Mouse (Mus musculus) retina, adult 2 months (tissue): Measurements from ENCODE around the gene Farp1.

Experiments
- DNase-seq: peaks from one replicate; pipeline ENCODE4 v3.0.0-alpha.2; 2012; ENCODE audit warnings: low read depth, low spot score

Farp1 gene

DNA sequence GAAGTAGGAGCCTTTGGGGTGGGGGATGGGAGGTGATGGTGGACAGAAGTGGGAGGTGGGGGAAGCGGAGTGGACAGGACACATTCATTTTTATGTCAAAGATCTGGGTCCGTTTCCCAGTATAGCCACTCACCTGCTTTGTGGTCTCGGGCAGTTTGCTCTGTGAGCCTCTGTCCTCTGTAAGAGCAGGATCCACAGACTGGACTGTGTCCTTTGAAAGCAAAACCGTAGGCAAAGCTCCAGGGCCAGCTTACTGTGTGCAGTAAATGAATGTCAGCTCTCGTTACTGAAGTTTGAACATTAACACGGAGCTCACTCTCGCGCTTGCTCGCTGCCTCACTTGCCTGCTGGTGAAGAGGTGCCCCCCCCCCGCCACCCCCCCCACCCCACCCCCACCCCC, 110.7 kb downstream of the Farp1 start:
- no peak for DNase-seq

DNA sequence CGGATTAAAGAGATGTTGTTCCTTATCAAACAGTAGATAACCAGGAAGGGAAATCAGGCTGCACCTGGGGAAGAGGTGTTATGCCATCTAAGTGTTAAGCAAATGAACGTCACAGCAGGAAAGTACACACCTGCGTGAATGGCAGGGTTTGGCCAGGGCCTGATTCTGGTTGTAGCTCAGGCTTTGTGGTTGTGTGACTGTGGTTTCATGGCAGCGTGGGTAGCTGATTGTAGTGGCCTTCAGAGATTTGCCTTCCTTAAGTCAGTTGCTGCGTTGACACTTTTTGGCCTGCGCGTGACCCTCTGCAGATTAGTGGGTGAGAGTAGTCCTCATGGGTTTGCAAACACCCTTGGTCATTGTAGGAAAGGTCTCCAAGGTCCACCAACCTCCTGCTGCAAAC, 111.2 kb downstream of the Farp1 start:
- DNase-seq = no peak

DNA sequence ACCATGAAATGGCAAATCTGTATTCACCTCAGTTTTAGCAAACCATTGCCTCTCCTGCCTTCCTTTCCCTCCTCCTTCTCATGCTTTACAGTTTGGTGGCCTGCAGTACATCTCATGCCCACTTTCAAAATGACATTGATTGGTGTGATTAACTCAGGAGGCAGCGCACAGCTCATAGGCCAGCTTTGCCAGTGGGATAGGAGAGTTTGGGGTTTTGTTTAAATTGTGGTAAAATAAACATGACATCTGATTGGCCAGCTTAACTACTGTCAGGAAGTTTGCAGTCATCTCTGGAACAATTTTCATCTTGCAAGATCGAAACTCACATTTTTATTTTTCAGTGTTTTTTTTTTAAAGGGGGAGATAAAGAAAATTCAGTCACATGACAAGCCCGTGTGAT, 112.0 kb downstream of the Farp1 start:
- DNase-seq = no peak

DNA sequence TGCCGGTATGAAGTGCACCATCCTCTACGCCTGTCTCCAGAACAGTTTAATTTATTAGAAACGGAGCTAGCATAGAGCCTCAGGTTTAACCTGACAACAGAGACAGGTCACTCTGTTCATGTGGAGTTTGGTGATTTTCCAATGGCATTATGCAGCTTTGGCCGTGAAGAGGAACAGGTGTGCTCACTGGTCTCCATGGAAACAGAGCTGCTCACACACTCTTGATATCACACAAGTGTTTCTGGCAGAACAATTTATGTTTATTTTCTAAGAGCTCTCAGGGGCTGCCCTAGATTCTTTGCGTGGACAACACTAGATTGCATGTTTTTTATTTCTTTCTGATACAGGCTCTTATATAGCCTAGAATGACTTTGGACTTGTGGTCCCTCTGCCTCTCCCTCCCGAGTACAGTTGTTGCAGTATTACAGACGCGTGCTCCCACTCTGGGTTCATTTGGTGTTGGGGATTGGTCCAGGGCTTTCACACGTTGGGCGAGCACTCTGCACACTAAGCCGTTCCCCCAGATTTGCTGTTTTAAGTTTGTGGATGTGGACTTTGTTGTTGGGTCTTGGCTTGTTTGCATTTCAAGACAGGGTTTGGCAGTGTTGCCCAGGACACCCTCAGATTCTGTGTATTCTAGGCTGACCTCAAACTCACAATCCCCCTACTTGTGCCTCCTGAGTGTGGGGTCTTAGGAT, 113.2 kb downstream of the Farp1 start:
- no peak for DNase-seq

DNA sequence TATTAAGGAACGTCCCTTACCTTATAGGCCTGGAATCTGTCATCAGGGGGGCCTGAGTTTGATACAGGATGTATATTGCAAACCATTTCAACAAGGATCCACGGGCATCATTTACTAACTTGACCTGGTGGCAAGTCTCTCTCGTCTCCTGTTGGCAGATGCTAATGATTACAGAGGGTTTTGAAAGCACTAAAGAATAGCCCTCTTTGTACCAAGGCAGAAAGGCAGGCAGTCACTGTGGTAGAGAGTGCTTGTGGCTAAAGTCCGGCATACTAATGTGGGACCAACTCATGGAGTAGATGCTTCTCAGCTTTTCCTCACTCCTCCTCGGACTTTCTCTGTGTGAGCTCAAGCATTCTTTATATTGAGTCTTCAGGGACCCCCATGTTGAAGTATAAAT, 115.0 kb downstream of the Farp1 start:
- DNase-seq = no peak

DNA sequence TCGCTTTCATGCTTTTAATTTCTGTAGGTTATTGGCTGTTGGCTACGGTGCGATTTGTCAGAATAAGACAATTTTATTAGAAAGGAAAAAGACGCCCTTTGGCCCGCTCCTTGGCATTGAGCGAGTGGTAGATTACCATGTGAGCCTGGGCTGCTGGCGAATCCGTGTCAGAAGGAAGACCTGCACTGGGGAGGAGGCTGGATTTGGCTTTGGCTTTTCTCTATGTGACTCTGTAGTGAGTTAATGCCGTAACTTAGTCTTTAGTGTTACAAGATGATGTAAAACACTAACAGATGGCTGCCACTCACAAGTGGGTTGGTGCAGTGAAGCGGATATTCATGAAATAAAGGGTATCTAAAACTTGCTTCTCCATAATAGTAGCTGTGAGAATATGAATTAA, 116.8 kb downstream of the Farp1 start:
- no peak for DNase-seq

DNA sequence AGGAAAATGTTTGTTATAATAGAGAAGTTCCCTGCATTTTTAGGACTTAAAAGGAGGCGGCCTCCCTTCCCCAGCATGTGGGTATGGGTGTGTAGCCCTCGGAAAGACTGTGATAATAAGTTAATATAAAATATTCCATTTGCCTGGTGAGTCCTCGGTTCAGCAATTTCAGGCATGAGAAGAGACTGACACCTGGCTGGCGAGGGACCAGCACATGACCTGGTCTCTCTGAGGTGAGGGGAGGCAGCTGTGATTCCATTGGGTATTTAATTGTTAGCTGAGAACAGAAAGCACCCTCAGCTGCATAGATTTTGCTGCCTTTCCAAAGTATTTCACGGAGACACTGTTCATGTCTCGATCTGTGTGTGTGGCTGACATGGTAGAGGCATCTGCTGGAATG, 117.8 kb downstream of the Farp1 start:
- no peak for DNase-seq

DNA sequence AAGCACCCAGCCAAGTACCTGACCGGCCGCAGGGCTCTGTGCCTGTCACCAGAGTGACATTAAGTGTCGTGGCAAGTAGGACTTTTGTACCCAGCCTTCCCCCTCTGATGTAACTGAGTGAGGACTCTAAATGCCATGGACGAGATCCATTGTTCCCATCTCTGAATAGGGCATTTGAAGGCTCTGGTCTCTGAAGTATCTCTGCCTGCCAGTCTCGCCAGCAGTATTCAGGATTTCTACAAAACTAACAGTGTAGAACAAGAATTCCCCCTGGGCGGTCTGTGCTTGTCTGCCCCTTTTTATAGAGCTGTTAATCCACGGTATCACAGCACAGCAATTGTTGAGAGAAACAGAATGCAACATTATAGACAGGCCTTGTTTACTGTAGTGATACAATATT, 118.3 kb downstream of the Farp1 start:
- no peak for DNase-seq

DNA sequence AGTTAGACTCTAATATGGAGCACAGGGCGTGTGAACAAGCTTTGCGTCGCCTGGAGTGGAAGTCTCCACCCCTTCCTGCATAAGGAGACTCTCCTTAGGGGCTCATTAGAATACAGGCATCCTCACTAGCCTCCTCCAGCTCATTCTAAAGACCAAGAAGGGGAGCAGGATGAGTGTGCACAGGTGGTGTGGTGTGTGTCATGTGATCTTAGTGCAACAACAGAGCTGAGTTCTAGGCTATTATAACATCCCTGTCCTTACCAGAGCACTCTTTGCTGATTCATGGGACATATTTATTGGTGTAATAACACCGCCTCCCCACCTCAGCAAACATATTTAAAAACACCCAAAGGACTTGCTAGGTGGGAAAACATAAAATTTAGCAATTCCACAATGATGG, 120.2 kb downstream of the Farp1 start:
- DNase-seq = no peak

DNA sequence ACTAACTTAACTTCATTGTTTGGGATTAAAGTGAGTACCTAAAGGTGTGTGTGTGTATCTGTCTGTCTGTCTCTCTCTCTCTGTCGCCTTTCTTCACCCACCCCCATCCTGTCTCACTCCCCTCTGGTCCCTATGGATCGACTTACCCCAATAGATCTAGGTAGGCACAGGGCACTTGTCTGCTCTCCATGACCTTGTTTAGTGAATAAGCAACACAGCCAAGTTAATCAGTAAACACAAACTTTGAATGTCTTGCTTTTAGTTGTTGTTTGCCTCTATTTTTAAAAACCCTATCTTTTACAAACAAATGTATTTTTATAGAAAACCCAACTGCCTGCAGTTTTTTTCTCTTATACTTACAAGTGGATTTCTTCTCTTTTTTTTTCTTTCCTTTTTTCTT, 123.6 kb downstream of the Farp1 start:
- no peak for DNase-seq

DNA sequence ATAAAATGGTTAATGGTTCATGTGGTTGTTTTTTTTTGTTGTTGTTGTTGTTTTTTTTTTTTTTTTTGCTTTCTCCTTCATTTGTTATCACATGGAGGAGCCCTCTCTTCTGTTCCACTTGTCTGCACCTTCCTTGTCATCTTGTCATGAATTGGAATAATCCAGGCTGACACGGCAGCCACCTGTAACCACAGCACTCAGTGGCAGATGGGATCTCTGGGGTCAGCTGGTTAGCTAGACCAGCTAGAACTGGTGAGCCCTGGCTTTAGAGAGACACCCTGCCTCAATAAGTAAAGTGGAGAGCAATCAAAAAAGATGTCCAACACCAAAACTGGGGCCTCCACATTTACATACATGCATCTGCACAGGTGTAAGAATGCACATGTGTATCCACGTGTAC, 127.8 kb downstream of the Farp1 start:
- no peak for DNase-seq

DNA sequence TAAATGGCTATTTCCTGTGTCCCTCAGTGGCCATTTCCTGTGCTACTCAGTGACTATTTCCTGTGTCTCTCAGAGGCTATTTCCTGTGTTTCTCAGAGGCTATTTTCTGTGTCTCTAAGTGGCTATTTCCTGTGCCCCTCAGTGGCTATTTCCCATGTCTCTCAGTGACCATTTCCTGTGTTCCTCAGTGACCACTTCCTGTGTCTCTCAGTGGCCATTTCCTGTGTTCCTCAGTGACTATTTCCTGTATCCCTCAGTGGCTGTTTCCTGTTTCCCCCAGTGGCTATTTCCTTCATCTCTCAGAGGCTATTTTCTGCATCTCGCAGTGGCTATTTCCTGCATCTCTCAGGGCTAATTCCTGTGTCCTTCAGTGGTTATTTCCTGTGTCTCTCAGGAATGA, 129.9 kb downstream of the Farp1 start:
- DNase-seq = no peak

DNA sequence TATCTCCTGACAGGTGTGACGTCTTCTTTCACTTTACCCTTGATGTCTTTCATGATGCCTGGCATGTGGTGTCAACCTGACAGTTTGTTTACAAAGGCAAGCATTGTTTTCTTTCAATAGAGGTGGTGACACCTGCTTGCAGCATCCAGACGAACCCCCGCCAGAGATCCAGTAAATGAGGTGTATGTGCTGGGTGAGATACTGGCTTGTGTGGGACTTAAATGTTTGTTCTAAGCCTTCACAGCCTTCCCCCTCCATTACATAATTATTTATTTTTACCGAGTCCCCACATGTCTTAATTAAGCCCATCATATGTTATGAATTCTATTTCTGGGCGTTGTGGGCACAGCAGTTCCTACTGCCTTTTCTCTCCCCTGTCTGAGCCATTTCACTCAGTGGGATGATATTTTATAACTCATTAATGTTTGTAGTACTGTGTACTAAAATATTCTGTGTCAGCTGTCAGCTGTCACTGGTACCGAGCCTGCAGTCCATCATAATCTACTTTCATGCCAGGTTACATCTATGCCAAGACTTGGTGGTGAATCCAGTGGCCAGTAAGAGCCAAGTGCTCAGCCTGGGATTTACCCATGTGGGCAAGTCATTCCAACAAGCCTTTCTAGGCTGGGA, 130.5 kb downstream of the Farp1 start:
- no peak for DNase-seq

DNA sequence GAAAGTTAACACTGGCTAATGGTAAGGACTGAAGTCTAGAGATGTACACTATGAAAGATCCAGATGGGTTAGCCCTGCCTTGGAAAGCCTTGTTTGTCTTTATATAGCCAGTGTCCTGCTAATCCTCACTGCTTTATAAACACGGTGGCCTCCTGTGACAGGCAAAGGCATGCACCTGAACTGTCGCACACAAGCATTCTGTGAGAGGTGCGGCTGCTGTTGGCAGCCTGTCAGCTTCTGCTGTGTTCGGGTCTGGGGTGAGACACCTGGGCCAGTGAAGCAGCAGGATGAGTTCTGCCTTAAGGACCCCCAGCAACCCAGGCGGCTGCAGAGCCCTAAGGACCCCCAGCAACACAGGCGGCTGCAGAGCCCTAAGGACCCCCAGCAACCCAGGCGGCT, 131.0 kb downstream of the Farp1 start:
- no peak for DNase-seq

DNA sequence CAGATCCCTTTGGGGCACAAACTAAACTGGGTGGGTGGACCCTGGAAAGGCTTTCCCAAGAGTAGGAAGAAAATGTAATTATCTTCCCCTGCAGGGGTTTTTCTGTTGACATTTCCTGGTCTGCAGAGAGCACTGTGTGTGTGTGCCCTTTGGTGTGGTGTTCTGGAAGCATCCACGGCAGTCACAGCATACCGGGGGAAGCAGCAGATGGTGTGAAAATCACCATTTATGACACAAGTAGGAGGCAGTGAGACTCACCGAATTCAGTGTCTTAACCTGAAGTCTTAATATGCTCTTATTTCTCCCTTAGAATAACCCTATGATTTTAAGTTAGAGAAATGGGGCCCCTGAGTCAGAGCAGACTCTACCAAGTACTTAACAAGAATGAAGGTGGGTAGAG, 133.7 kb downstream of the Farp1 start:
- DNase-seq = no peak

DNA sequence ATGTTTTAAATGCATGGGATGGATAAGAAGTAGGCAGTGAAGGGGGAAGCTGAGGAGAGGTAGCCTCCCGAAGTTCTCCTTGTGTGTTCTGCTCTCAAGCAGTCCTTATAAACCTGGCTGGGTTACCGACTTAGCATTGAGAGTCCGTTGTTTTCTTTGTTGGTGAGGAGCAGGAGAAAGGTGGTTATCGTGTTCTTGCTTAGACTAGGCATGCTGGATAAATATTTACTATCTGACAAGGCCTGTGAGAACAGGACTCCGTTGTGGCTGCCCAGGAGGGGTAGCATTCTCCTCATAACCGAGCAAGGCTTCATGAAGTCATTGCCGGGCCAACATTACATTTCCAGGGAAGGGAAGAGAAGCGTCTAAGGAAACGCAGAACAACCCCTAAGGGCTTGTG, 135.3 kb downstream of the Farp1 start:
- no peak for DNase-seq

DNA sequence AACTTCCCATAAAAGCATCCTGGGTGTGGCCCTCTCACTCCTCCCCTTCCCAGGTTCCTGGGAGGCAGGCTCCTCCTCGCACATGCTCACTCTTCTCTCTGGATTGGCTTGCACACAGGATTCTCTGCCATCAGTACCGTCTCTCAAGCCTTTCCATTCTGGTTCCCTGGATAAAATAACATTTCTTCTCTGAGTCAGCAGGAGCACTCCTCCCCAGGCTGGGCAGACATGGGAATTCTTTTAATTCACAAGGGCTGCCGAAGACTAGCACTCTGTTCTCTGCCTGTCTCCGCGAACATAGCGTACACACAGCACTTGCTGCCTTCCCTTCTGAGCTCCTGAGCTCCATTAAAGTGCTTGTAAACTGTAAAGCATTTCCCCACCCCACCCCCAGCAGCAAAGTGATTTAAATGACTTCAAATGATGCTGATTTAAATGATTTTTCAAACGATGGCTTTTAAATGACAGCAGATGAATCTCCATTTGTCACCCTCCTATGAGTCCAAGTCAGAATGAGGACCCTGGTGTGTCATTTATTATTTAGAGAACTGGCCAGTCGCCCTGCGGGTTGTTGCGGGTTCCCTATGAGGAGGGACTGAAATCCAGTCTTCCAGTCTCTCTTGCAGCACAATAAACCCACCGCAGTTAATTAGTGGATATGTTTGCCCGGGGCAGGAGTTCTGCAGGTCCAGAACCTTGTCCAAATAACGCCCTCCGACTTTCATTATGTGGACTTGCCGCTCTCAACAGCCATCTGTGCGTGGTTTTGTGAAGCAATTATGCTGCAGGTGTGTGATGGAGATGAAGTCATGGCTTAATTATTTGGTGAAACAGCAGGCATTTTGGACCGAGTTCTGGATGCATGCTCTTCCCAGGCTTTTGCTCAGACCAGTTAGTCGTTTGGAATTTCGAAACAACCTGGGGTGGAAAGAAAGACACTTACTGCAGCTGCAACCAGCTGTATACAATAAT, 137.4 kb downstream of the Farp1 start:
- DNase-seq = no peak

DNA sequence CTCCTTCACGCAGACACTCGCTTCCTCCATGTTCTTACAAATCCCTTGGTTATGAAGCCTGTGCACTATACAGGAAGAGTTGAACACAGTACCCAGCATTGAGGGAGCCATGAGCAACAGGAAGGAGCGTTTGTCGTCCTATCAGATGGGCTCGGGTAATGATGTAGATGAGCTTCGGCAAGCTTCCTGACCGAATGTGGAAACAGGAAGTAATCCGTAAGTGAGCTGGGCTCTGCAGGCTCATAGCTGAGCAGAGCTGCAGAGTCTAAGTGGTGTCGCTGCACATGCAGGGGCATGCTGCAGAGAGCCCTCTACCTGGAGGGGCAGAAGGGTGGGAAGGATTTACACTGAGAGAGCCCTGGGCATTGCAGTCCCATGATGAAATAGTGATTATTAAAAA, 140.4 kb downstream of the Farp1 start:
- no peak for DNase-seq

DNA sequence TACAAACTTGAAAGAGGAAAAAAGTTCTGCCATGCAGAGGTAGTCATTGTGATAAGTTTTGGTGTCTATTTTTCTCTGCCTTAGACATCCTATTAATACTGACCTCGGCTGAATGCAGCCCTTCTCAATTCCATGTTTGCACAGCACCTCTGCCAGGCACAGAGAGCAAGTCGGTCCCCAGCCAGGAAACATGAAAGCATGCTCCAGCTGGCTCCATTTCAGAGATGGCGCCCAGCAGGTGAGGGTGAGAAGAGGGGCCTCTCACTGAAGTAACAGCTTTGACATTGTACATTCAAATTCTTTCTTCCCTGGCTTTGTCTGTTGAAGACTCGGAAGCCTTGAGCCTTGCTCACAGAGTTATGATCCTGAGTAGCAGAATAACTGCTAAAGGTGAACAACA, 140.9 kb downstream of the Farp1 start:
- no peak for DNase-seq

DNA sequence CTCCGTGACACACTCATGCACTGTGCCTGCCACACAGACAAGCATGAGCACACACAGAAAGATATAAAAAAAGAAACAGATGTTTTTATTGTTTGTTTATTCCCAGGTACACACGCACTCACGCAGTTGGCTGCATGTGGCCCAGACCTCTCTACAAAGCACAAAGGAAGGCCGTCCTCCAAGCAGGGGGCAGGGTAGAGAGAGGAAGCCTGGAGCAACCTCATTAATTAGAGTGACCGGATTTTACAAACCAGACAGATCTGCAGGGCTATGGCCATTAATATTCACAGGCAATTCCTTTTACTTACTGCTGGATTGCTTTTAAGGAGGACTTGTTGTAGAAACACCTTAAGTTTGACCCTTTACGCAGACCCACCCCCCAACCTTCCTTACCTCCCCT, 142.9 kb downstream of the Farp1 start:
- DNase-seq = no peak

DNA sequence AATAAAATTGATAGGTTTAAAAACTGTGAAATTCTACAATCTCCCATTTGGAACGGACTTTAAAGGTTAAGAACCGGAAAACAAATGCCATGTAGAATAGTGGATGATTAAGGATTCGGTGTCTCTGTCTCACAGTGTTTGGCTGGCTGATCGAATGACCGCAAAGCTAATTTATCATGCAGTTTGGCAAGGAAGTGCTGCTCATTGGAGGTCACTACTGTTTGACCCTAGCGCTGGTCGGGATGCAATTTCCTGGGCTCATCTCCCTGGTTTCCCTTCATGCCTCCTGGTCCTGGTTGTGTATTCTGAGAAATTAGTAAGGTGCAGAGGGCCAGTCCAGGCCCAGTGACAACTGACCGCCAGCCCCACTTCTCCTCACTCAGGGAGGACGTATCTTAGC, 145.6 kb downstream of the Farp1 start:
- DNase-seq = no peak

DNA sequence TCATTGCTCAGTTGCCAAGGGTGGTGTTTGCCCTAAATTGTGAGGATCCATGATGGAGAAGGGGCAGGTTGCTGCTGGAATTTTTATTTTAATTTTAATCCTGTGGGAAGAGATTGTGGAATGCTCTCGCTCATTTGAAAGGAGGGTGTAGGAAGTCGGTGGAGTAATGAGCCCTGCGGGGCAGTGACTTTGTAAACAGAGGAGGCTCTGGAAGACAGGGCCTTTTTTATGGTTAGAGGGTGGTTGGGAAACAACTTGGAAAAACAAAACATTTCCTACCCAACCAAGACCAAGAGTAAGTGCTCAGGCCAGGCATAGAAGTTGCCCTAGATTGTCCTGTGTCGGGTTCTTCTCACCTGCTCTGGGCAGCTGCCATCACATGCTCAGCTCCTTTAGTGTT, 146.8 kb downstream of the Farp1 start:
- no peak for DNase-seq

DNA sequence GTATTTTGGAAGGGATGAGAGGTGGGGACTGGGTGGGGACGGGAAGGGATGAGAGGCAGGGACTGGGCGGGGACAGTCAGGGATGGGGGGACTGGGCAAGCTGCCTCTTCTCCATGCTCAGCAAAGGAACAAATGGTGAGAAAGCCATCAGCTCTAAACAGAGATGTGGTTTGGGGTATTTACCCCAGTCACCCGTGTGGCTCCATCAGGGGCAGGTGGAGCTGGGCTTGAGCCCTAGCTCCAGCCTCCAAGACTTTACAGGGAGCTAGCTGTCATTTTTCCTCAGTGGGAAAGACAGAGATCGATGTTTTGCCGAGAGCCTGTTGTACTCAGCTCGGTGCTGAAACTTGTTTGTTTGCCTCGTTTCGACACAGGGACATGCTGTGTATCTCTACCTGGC, 148.0 kb downstream of the Farp1 start:
- no peak for DNase-seq
